Mouse (Mus musculus) limb, embryonic 15.5 days (tissue): ENCODE results near the gene Pmm2. TPM values are rescaled to one million over a fixed set of nuclear protein-coding genes. Genes with fewer than 3 reads are reported as not detected.

ENCODE experiments used
- ATAC-seq: fragments of 200-750 bp; cut with Nextera tagmentation; 2 replicates; pipeline ENCODE4 v1.8.0; 2017; ENCODE audit warnings: low read depth, moderate TSS enrichment; ENCODE audit not compliant: insufficient number of reproducible peaks, low FRiP score, low TSS enrichment
- H3K27ac ChIP-seq: fragments of 300-500 bp; sonication (generic); 2 replicates; pipeline ENCODE4 v1.5.1; 2015; ENCODE audit warnings: moderate library complexity, mild to moderate bottlenecking, inconsistent platforms
- H3K27me3 ChIP-seq: fragments of 300-500 bp; sonication (generic); 2 replicates; pipeline ENCODE4 v1.6.1; 2015; ENCODE audit warnings: inconsistent platforms
- H3K36me3 ChIP-seq: fragments of 300-500 bp; sonication (generic); 2 replicates; pipeline ENCODE4 v1.6.1; 2015; ENCODE audit warnings: inconsistent platforms
- H3K4me1 ChIP-seq: fragments of 300-500 bp; sonication (generic); 2 replicates; pipeline ENCODE4 v1.6.1; 2015; ENCODE audit warnings: inconsistent platforms
- H3K4me2 ChIP-seq: fragments of 300-500 bp; sonication (generic); 2 replicates; pipeline ENCODE4 v1.6.1; 2015; ENCODE audit warnings: mild to moderate bottlenecking, inconsistent platforms
- H3K4me3 ChIP-seq: fragments of 300-500 bp; sonication (generic); 2 replicates; pipeline ENCODE4 v1.5.1; 2015; ENCODE audit warnings: mild to moderate bottlenecking, inconsistent platforms
- H3K9ac ChIP-seq: fragments of 300-500 bp; sonication (generic); 2 replicates; pipeline ENCODE4 v1.6.1; 2015; ENCODE audit warnings: inconsistent platforms
- H3K9me3 ChIP-seq: fragments of 300-500 bp; sonication (generic); 2 replicates; pipeline ENCODE4 v1.6.1; 2016; ENCODE audit warnings: inconsistent platforms
- WGBS: fragments of 180-500 bp; shearing (Covaris S2); methylation state at CpG from one replicate; pipeline ENCODE4 v1.1.7; 2015; 5-methylcytosine and 5-hydroxymethylcytosine counted together
- microRNA-seq: library from miRNA; unstranded; fragments of <30 nt; microRNA quantifications from one replicate; pipeline ENCODE4, GENCODE M21; 2016
- polyA plus RNA-seq: library from polyadenylated mRNA; unstranded; fragments of >200 nt; fragmentation: Nextera tagmentation; extraction: Ambion mirVana; gene quantifications from 2 replicates; pipeline ENCODE4 v1.2.1, GENCODE M21; 2015

Gene Pmm2
- polyA plus RNA-seq, 1 experiment from 2014 or later: 52.8 TPM

DNA sequence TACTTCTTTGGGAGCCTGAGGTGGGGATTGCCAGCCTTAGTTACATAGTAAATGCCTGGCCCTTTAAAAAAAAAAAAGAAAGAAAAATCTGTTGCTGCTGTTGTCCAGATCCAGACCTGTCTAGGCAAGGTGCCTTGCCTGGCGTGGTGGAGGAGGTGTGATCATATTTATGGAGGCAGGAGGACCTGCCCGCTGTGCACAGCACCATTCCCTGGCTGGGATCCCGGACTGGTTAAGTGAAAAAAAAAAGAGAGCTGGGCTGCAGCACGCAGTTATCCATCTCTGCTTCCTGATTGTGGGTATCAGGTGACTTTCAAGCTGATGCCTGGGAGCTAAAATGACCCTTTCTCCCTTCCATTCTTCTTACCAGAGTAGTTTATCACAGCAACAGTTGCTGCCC, 47.6 kb downstream of the Pmm2 start:
- 12% methylated on average over 4 of the region's 4 CpGs for WGBS
- ATAC-seq: no peak
- H3K36me3 ChIP-seq: peaks cover 38% of the 10 kb centered on the region
- H3K27ac ChIP-seq: no peak overlapping the region
- H3K27me3 ChIP-seq: no peaks in the 10 kb centered on the region
- H3K4me1 ChIP-seq: 0 out of 2 replicates have a peak, but pooled peaks cover 4% of the 10 kb centered on the region
- H3K9me3 ChIP-seq: no peaks in the 10 kb centered on the region
- no peak overlapping the region for H3K4me2 ChIP-seq
- H3K9ac ChIP-seq: no peak overlapping the region
- H3K4me3 ChIP-seq: no peak overlapping the region

DNA sequence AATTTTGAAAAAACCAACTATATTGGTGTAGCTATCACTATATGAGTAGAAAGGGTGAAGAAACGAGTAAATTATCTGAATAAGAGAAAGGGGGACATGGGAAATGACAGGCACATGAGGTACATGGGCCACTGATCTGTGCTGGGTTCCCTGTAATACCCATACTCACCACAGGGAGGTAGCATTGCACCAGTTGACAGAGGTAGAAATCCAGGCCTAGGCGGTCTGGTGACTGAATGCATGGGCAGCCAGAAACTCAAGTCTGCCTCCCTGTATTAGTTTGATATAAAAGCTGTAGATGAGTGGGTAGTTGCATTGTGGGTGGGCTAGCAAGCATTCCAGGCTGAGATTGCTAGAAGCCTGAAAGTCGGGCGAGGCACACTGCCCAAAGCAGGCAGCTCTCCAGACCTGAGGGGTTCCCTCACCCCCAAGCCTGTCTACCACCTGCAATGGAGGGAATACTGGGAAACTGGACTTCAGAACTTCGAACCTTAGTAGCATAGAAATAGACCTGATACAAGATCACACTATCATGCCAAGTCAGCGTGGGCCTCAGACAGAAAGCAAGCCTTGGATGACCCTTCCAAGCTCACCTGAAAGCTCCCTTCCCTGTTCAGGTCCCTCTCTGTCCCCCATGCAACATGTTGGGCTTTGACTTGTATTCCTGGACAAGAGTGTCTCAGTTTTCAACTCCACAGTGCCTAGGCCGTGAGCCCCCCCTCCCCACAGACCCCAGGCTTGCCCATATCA, 48.8 kb downstream of the Pmm2 start:
- Histone ChIP-seq H3K9me3 (no peaks in the 10 kb centered on the region), H3K4me3 (no peak overlapping the region), H3K27ac (no peak overlapping the region), H3K4me2 (no peak overlapping the region), H3K9ac (no peak overlapping the region), H3K4me1 (0 out of 2 replicates have a peak, but pooled peaks cover 4% of the 10 kb centered on the region), H3K27me3 (no peaks in the 10 kb centered on the region), H3K36me3 (peaks cover 49% of the 10 kb centered on the region)
- 61% methylated on average over 7 of the region's 7 CpGs for WGBS
- ATAC-seq: no peak

DNA sequence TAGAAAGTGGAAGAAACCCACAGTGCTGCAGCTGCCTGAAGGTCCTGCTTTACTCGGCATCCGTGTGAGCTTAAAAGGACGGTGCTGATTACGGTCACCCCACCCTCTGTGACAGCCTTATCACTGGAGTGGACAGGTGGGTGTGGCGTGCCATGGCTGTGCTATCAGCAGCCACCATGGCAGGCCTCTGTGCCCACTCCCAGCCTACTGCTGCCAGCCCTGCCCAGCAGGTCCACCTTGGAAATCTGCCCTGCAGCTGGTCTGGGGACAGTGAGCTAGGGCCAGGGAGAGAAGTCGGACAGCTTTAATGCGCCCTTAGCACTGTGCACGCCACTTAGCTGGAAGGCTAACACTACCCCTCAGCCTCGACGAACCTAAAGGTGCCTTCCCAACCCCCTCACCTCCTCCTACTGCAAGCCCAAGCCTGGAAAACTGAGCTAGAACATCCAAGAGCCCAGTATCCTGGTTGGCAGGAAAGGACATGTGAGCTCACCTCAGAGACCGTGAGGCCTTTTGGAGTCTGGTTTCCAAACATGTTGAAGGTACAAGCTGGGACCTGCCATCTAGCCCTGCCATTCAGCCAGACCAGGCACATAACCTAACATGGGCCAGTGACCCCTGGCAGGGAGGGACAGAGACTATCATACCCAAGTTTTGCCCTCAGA, 49.5 kb downstream of the Pmm2 start:
- 80% methylated on average over 11 of the region's 11 CpGs for WGBS
- ATAC-seq: no peak
- Histone ChIP-seq H3K4me1 (0 out of 2 replicates have a peak, but pooled peaks cover 4% of the 10 kb centered on the region), H3K27ac (no peak overlapping the region), H3K36me3 (peaks cover 56% of the 10 kb centered on the region), H3K9ac (no peak overlapping the region), H3K4me3 (no peak overlapping the region), H3K4me2 (no peak overlapping the region), H3K9me3 (no peaks in the 10 kb centered on the region), H3K27me3 (no peaks in the 10 kb centered on the region)

DNA sequence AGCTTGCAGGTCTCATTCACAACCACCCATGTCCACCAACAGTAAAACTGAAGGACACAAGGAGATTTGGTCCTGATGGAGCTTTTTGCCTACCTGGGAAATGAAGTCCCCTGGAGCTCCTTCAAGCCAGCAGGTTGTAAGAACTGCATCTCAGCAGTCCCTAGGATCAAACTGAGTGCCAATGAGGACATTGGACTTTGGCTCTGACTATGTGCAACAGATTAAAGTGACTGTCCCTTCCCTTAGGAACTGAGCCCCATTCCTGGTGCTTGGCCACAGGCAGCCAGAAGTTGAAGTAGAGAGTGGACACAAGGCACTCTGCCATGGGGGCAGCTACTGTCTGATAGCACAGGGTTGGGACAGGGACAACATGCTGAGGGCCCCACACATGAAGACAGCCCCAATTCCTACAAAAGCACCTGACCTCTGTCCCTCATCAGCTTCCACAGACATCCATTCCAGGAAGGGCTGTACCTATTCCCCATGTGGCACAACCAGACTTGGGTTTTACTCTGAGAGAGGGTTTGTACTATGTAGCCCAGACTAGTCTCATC, 50.2 kb downstream of the Pmm2 start:
- H3K4me2 ChIP-seq: no peak overlapping the region
- H3K9ac ChIP-seq: no peak overlapping the region
- ATAC-seq: no peak
- no peak overlapping the region for H3K4me3 ChIP-seq
- H3K9me3 ChIP-seq: no peaks in the 10 kb centered on the region
- no peaks in the 10 kb centered on the region for H3K27me3 ChIP-seq
- H3K27ac ChIP-seq: no peak overlapping the region
- peaks cover 63% of the 10 kb centered on the region for H3K36me3 ChIP-seq
- 0 out of 2 replicates have a peak, but pooled peaks cover 4% of the 10 kb centered on the region for H3K4me1 ChIP-seq

DNA sequence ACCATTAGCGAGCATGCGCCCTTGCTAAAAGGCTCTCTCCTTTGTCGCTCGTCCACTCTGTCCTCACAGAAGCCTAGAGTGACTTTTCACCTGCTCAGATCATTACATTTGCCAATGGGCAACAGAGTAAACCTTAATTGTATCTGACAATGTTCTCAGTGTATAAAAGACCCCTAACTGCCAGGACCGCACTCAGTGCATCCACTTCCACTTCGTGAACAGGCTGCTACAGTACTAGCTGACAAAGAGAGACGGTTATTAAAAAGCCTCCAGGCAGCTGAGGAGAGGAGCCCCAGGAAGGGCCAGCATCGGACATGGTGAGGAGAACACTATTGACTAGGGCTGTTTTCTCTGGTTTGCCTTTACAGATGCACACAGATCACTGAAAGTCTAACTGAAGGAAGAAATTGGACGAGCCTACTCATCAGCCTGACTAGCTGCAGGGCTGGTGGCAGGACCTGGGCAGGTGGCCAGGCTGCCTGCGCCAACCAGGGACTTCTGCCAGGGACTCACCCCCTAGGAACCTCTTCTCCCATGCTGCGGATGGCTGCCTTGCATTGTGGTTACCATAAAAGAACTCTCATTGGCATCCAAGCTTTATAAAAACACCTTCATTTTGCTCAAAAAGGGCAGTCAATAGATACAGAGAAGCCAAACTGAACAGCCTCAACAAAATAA, 52.6 kb downstream of the Pmm2 start:
- 0 out of 2 replicates have a peak, but pooled peaks cover 4% of the 10 kb centered on the region for H3K4me1 ChIP-seq
- H3K36me3 ChIP-seq: peaks cover 78% of the 10 kb centered on the region
- peak overlapping the region; percentile 17; the same call in 1 of the 2 replicates for H3K9ac ChIP-seq
- no peaks in the 10 kb centered on the region for H3K9me3 ChIP-seq
- 88% methylated on average over 11 of the region's 11 CpGs for WGBS
- no peaks in the 10 kb centered on the region for H3K27me3 ChIP-seq
- no peak overlapping the region for H3K4me3 ChIP-seq
- ATAC-seq: no peak
- no peak overlapping the region for H3K4me2 ChIP-seq
- H3K27ac ChIP-seq: no peak overlapping the region; the same call in 1 of the 2 replicates

DNA sequence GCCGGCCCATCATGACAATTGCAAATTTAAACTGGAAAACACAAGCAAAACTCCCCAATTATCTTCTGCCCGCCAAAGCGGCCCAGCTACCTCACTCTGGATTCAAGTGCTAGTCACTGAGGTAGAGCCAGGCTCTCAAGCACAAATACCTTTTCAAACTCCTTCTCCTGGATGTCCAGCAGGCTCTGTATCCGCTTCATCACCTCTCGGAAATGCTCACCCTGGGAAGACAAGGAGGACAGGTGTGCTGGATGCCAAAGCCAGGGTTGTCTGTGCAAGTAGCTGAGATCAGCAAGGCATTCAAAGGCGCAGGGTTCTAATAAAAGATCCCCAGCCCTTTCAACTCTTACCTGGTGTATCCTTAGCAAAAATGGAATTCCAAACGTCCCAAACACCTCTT, 53.7 kb downstream of the Pmm2 start:
- Histone ChIP-seq H3K27me3 (no peaks in the 10 kb centered on the region), H3K27ac (no peak overlapping the region), H3K36me3 (peaks cover 81% of the 10 kb centered on the region), H3K4me3 (no peak overlapping the region), H3K9ac (no peak overlapping the region), H3K4me2 (no peak overlapping the region), H3K9me3 (no peaks in the 10 kb centered on the region), H3K4me1 (no peaks in the 10 kb centered on the region)
- ATAC-seq: no peak
- 90% methylated on average over 7 of the region's 7 CpGs for WGBS

DNA sequence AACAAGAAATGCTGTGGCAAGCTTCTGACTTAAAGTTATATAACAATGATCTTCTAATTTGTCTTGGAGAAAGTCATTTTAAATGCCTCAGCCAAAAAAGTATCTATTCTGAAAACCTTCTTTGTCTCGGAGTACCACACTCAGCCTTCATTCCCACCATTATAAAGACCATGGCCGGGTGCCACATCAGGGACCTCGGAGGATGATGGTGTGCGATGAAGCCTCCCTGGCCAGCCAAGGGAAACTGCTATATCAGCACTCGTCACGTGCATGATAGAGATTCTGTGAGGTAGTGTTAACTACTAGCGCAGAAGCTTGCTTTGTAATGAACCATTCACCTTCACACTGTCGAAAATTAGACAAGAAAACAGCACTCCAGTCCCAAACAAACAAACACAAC, 62.1 kb downstream of the Pmm2 start:
- no peak overlapping the region for H3K27ac ChIP-seq
- H3K9me3 ChIP-seq: no peaks in the 10 kb centered on the region
- H3K4me3 ChIP-seq: no peak overlapping the region
- H3K9ac ChIP-seq: no peak overlapping the region
- H3K36me3 ChIP-seq: peaks cover 93% of the 10 kb centered on the region
- H3K27me3 ChIP-seq: no peaks in the 10 kb centered on the region
- H3K4me1 ChIP-seq: no peaks in the 10 kb centered on the region
- WGBS: 89% methylated on average over 8 of the region's 8 CpGs
- no peak overlapping the region for H3K4me2 ChIP-seq
- no peak for ATAC-seq

DNA sequence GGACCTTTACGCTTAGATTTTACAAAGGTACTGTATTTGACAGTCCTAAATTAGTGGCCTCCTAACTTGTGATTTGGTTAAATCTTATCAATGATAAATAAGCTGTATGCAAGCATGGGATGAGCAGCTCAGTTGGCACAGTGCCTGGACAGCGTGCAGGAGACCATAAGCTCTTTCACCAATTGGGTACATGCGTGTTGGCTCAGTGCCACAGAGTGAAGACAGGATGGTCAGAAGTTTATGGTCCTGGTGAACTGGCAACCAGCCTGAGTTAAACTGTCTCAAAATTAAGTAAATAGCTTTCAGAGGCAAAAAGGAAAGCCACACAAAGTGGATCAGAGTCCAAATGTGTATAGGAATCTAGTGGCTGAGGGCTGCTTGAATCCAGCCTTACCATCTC, 63.1 kb downstream of the Pmm2 start:
- Histone ChIP-seq H3K4me3 (no peak overlapping the region), H3K36me3 (peaks cover 89% of the 10 kb centered on the region), H3K9me3 (no peaks in the 10 kb centered on the region), H3K4me1 (no peaks in the 10 kb centered on the region), H3K27me3 (no peaks in the 10 kb centered on the region), H3K27ac (no peak overlapping the region), H3K4me2 (no peak overlapping the region), H3K9ac (no peak overlapping the region)
- WGBS: 84% methylated on average over 3 of the region's 3 CpGs
- no peak for ATAC-seq

DNA sequence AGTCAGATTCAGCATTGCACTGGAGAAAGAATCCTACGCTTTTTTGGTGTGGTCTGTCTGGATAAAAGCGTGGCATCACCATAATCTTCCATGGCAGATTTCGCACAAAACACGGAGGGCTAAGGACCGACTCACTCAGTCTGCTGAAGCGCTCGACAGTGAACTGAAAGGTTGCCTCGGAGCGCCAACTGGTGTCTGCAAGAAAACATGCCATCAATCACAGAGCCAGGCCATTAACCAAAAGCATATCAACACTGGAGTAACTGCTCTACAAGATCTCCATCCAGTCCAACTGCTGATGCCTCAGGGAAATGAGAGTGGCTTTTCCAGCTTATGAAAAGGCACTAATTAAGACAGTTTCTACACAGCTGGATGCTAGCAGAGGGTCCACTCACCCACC, 74.5 kb downstream of the Pmm2 start:
- no peaks in the 10 kb centered on the region for H3K27me3 ChIP-seq
- WGBS: 82% methylated on average over 9 of the region's 9 CpGs
- H3K4me3 ChIP-seq: no peak overlapping the region
- no peak overlapping the region for H3K4me2 ChIP-seq
- H3K27ac ChIP-seq: no peak overlapping the region
- ATAC-seq: no peak
- H3K9ac ChIP-seq: no peak overlapping the region
- no peaks in the 10 kb centered on the region for H3K4me1 ChIP-seq
- H3K9me3 ChIP-seq: no peaks in the 10 kb centered on the region
- H3K36me3 ChIP-seq: peaks cover 85% of the 10 kb centered on the region

Small RNAs within 50 kb of the gene (microRNA-seq; reads per million reads assigned to microRNA genes)
- gene Gm22137: not detected

Other genes with a start within 250 kb of the Pmm2 start
- 0.12 TPM in 1 of 2 replicates, not detected in the other for gene Tmem114, start 212.5 kb upstream of the Pmm2 start, polyA plus RNA-seq
- 19.5 and 21.1 TPM in 2 replicates for gene Mettl22, start 166.9 kb upstream of the Pmm2 start, polyA plus RNA-seq
- 19.8 and 24.0 TPM in 2 replicates for gene Abat, start 124.2 kb upstream of the Pmm2 start, polyA plus RNA-seq
- gene Tmem186, start within 50 bp of the Pmm2 start, polyA plus RNA-seq: 18.8 and 20.4 TPM in 2 replicates
- gene Carhsp1, start 34.5 kb downstream of the Pmm2 start, polyA plus RNA-seq: 85.1 and 85.5 TPM in 2 replicates
- gene Gm5767, start 43.1 kb downstream of the Pmm2 start, polyA plus RNA-seq: 0.32 TPM in 1 of 2 replicates, not detected in the other
- 27.8 and 28.9 TPM in 2 replicates for gene Usp7, start 154.6 kb downstream of the Pmm2 start, polyA plus RNA-seq
- 16.9 and 20.9 TPM in 2 replicates for gene 1810013L24Rik, start 192.4 kb downstream of the Pmm2 start, polyA plus RNA-seq